Mouse (Mus musculus) urinary bladder, postnatal 0 days (tissue): ENCODE data around the gene Taar1. TPM values are rescaled to one million over a fixed set of nuclear protein-coding genes. Genes with fewer than 3 reads are reported as not detected.

ENCODE experiments used
- polyA plus RNA-seq: library from polyadenylated mRNA; unstranded; fragments of >200 nt; fragmentation: Nextera tagmentation; extraction: Ambion mirVana; gene quantifications from 2 replicates; pipeline ENCODE4 v1.2.1, GENCODE M21; 2015

Taar1 gene
- not detected in 2 replicates for polyA plus RNA-seq

GRCm38 (mm10) chr10:23920056-23920455 is at the start of gene Taar1:
Gene Taar1 (plus strand): TSS chr10:23920356.

GRCm38 (mm10) chr10:23894601-23895349 is 25.4 kb upstream of the Taar1 start, which contains the start of gene Vnn1:
Gene Vnn1 (plus strand): TSS chr10:23894688.

GRCm38 (mm10) chr10:23938312-23938711 is 18.2 kb downstream of the Taar1 start, which contains the start of gene Taar2:
Gene Taar2 (plus strand): TSS chr10:23938572.

GRCm38 (mm10) chr10:23949508-23950005 is 29.4 kb downstream of the Taar1 start, which contains the start of gene Taar3:
Gene Taar3 (plus strand): TSS chr10:23949558.

GRCm38 (mm10) chr10:23960444-23960915 is 40.3 kb downstream of the Taar1 start, which contains the start of gene Taar4:
Gene Taar4 (plus strand): TSS chr10:23960494.

GRCm38 (mm10) chr10:23970656-23971165 is 50.6 kb downstream of the Taar1 start, which contains the start of gene Taar5:
Gene Taar5 (plus strand): TSS chr10:23970706.

Other genes with a start within 250 kb of the Taar1 start
- gene Rps12, start 133.1 kb upstream of the Taar1 start, polyA plus RNA-seq, result 153 and 155 TPM in 2 replicates
- gene Slc18b1, start 123.4 kb upstream of the Taar1 start, polyA plus RNA-seq, result 17.7 and 30.9 TPM in 2 replicates
- 0.19 and 0.26 TPM in 2 replicates for gene Vnn3, start 68.9 kb upstream of the Taar1 start, polyA plus RNA-seq
- 1.3 and 2.5 TPM in 2 replicates for gene Vnn1, start 25.7 kb upstream of the Taar1 start, polyA plus RNA-seq
- not detected in 2 replicates for gene Taar2, start 18.2 kb downstream of the Taar1 start, polyA plus RNA-seq
- not detected in 2 replicates for gene Taar3, start 29.2 kb downstream of the Taar1 start, polyA plus RNA-seq
- gene Taar4, start 40.1 kb downstream of the Taar1 start, polyA plus RNA-seq, result not detected in 2 replicates
- not detected in 2 replicates for gene Taar5, start 50.4 kb downstream of the Taar1 start, polyA plus RNA-seq
- not detected in 2 replicates for gene Taar6, start 65.3 kb downstream of the Taar1 start, polyA plus RNA-seq
- gene Taar7a, start 73.1 kb downstream of the Taar1 start, polyA plus RNA-seq, result not detected in 2 replicates
- gene Taar7b, start 79.6 kb downstream of the Taar1 start, polyA plus RNA-seq, result not detected in 2 replicates
- not detected in 2 replicates for gene Taar7d, start 106.9 kb downstream of the Taar1 start, polyA plus RNA-seq
- not detected in 2 replicates for gene Taar7e, start 117.3 kb downstream of the Taar1 start, polyA plus RNA-seq
- not detected in 2 replicates for gene Taar7f, start 129.2 kb downstream of the Taar1 start, polyA plus RNA-seq
- gene Taar8a, start 156.1 kb downstream of the Taar1 start, polyA plus RNA-seq, result not detected in 2 replicates
- gene Taar8b, start 171.9 kb downstream of the Taar1 start, polyA plus RNA-seq, result not detected in 2 replicates
- gene Taar8c, start 181.6 kb downstream of the Taar1 start, polyA plus RNA-seq, result not detected in 2 replicates
- not detected in 2 replicates for gene Taar9, start 189.2 kb downstream of the Taar1 start, polyA plus RNA-seq
- 74.7 and 89.6 TPM in 2 replicates for gene Stx7, start 228.9 kb downstream of the Taar1 start, polyA plus RNA-seq